Mouse (Mus musculus) left cerebral cortex, postnatal 25 days (tissue): ENCODE measurements around the gene Ckap2. TPM values are rescaled to one million over a fixed set of nuclear protein-coding genes. Genes with fewer than 3 reads are reported as not detected.

ENCODE experiments used
- total RNA-seq, 2 experiments: library from RNA; stranded (reverse); gene quantifications; 2 replicates each; pipeline ENCODE4 v1.2.3; 2021

Ckap2 gene
- total RNA-seq, 2 experiments from 2014 or later: 0.57 to 0.85 TPM

Other genes starting within 250 kb of the Ckap2 start
- not detected for gene Defb35, start 247.5 kb downstream of the Ckap2 start, total RNA-seq
- not detected for gene Defb13, start 239.1 kb downstream of the Ckap2 start, total RNA-seq
- gene Fam90a1a, start 227.1 kb downstream of the Ckap2 start, total RNA-seq: not detected
- not detected for gene Ccdc70, start 216.0 kb downstream of the Ckap2 start, total RNA-seq
- gene Atp7b, start 125.5 kb downstream of the Ckap2 start, total RNA-seq: 1 to 10 TPM; 1.9 to 2.0 TPM
- gene Alg11, start 125.1 kb downstream of the Ckap2 start, total RNA-seq: 10 to 100 TPM; 32.7 to 34.4 TPM
- under 1 TPM in 1 of 2 experiments, not detected in 1; 0.16 TPM for gene Nek5, start 60.8 kb downstream of the Ckap2 start, total RNA-seq
- 1 to 10 TPM; 1.8 to 1.9 TPM for gene Nek3, start 19.4 kb downstream of the Ckap2 start, total RNA-seq
- 10 to 100 TPM; 26.0 to 28.1 TPM for gene Vps36, start 7.0 kb upstream of the Ckap2 start, total RNA-seq
- 1 to 10 TPM; 3.6 to 4.6 TPM for gene Thsd1, start 41.5 kb upstream of the Ckap2 start, total RNA-seq
- gene Tpte, start 97.6 kb upstream of the Ckap2 start, total RNA-seq: not detected
- gene Slc25a15, start 212.8 kb upstream of the Ckap2 start, total RNA-seq: 10 to 100 TPM; 11.0 to 13.5 TPM
- gene Mrps31, start 225.5 kb upstream of the Ckap2 start, total RNA-seq: 10 to 100 TPM; 21.7 to 23.6 TPM